Mouse (Mus musculus): ENCODE measurements around the gene Yeats2. TPM values are rescaled to one million over a fixed set of nuclear protein-coding genes. Genes with fewer than 3 reads are reported as not detected.
"Not testable (repeated sequence)": the region's sequence is repeated elsewhere in the genome, so short reads cannot be mapped to it uniquely, and the experiment has no call there.

Gene Yeats2
- 35.2 and 38.5 TPM in 2 replicates for polyA plus RNA-seq (2016; fragmentation: Nextera tagmentation; extraction: Ambion mirVana)

GRCm38 (mm10) chr16:20140772-20141531 lies at the start of gene Yeats2:
TSS of gene Yeats2 (plus strand) at chr16:20141063.
- H3K36me3 ChIP-seq = peaks cover 34% of the 10 kb centered on the region
- no peaks in the 10 kb centered on the region for H3K27me3 ChIP-seq (ENCODE audit: low read depth, poor library complexity, severe bottlenecking)
- peak within 1 kb of the TSS; percentile 99 for H3K27ac ChIP-seq (replicated peaks)
- peak within 1 kb of the TSS; percentile 85 for H3K4me3 ChIP-seq
- H3K9me3 ChIP-seq (replicated peaks) = peaks cover 5% of the 10 kb centered on the region; the same call in 1 of the 2 replicates
- WGBS = 1% methylated on average over 92 of the region's 92 CpGs
- H3K4me1 ChIP-seq = peaks cover 16% of the 10 kb centered on the region
- DNase-seq (ENCODE audit: low spot score) = peak; percentile 85

GRCm38 (mm10) chr16:20095966-20096365 lies 44.9 kb upstream of the Yeats2 start:
- no peak overlapping the region for H3K4me3 ChIP-seq
- H3K4me1 ChIP-seq = peaks cover 11% of the 10 kb centered on the region; the same call in 1 of the 2 replicates
- H3K9me3 ChIP-seq (replicated peaks) = no peaks in the 10 kb centered on the region
- H3K36me3 ChIP-seq = peaks cover 9% of the 10 kb centered on the region; the same call in 1 of the 2 replicates
- H3K27ac ChIP-seq (replicated peaks) = no peak overlapping the region
- no peaks in the 10 kb centered on the region for H3K27me3 ChIP-seq (ENCODE audit: low read depth, poor library complexity, severe bottlenecking)
- no peak for DNase-seq (ENCODE audit: low spot score)
- 74% methylated on average over 2 of the region's 2 CpGs for WGBS

DNA sequence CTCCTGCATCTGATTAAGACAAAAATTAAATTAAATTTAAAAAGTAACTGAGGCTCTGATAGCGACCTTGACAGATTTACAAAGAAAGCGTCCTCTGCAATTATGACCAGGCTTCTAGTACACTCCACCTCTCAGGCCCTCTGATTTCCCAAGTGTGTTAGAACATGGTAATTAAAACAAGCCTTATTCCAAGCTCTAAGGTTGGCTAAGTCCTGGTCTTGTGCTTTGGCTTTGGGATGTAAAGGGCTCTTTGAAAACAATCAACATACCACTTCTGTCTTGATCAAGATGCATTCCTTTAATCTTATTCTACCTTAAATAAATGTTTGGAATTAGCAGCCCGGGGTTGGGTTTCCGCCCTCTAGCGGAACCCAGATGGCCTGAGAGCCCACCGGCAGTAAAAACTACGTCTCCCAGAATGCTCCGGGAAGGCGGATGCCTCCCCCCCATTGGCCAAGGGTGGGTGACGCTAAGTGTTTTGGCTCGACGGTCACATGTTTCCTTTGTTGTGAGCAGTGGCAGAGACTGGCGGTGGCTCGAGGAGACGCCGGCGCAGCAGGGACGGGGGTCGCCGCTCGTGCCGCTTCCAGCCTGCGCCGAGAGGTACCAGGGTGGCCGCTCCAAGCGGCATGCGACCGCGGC lies 43.7 kb upstream of the Yeats2 start, which contains the start of gene Klhl24:
Gene Klhl24, plus strand, starts transcription at position 474 of the 642 bp plus-strand sequence.
- Histone ChIP-seq H3K9me3 (replicated peaks) (no peaks in the 10 kb centered on the region), H3K36me3 (peaks cover 12% of the 10 kb centered on the region), H3K4me1 (peaks cover 9% of the 10 kb centered on the region; the same call in 1 of the 2 replicates), H3K4me3 (peak within 1 kb of the TSS; percentile 95), H3K27ac (replicated peaks) (peak within 1 kb of the TSS; percentile 98), H3K27me3 (ENCODE audit: low read depth, poor library complexity, severe bottlenecking) (no peaks in the 10 kb centered on the region)
- 2% methylated on average over 29 of the region's 29 CpGs for WGBS
- DNase-seq (ENCODE audit: low spot score) = peak; percentile 93

DNA sequence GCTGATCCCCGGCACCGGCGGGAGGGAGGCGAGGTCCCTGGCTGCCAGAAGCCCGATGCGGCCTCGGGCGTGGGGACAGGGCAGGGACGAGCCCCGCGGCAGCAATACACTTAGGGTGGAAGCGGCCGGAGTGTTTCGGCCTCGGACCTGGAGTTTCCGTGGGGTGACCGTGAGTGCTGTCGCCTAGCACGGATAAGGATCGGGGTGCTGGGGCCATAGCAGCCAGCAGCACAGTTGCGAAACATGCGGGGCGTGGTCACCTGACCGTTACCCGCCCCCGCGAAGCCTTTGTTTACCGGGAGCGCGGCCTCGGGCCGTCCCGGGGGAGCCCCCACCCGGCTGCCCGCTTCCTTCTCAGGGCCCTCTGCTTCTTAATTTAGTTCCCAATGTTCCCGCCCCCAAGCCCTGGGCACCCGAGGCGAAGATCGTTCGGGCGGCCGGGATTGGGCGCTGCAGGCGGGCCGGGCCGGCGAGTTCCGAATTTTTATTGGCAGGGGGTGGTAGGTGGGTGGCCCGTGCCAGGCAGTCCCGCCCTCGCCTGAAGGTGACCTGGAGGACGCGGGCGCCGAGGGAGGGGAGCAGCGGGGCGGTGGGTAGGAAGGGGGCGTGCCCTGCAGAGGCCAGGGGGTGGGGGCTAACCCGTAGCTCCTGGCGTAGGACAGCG lies 43.0 kb upstream of the Yeats2 start:
- under 1% methylated on average over 61 of the region's 61 CpGs for WGBS
- Histone ChIP-seq H3K4me1 (peaks cover 9% of the 10 kb centered on the region; the same call in 1 of the 2 replicates), H3K27ac (replicated peaks) (peak overlapping the region; percentile 98), H3K4me3 (peak overlapping the region; percentile 95), H3K9me3 (replicated peaks) (0 out of 2 replicates have a peak, but pooled peaks cover 4% of the 10 kb centered on the region), H3K36me3 (peaks cover 18% of the 10 kb centered on the region), H3K27me3 (ENCODE audit: low read depth, poor library complexity, severe bottlenecking) (no peaks in the 10 kb centered on the region)
- DNase-seq (ENCODE audit: low spot score) = peak; percentile 94

GRCm38 (mm10) chr16:20098375-20098727 lies 42.5 kb upstream of the Yeats2 start:
- H3K9me3 ChIP-seq (replicated peaks) = peaks cover 8% of the 10 kb centered on the region
- no peaks in the 10 kb centered on the region for H3K27me3 ChIP-seq (ENCODE audit: low read depth, poor library complexity, severe bottlenecking)
- peaks cover 9% of the 10 kb centered on the region; the same call in 1 of the 2 replicates for H3K4me1 ChIP-seq
- DNase-seq (ENCODE audit: low spot score) = no peak
- peak overlapping the region; percentile 95 for H3K4me3 ChIP-seq
- H3K36me3 ChIP-seq = peaks cover 23% of the 10 kb centered on the region
- 10% methylated on average over 4 of the region's 4 CpGs for WGBS
- H3K27ac ChIP-seq (replicated peaks) = peak overlapping the region; percentile 98

- no peaks in the 10 kb centered on the region for H3K27me3 ChIP-seq (ENCODE audit: low read depth, poor library complexity, severe bottlenecking)
- no peak overlapping the region for H3K27ac ChIP-seq (replicated peaks)
- H3K4me3 ChIP-seq = peak overlapping the region; percentile 95
- H3K9me3 ChIP-seq (replicated peaks) = peaks cover 15% of the 10 kb centered on the region
- peaks cover 9% of the 10 kb centered on the region; the same call in 1 of the 2 replicates for H3K4me1 ChIP-seq
- WGBS = 92% methylated on average over 6 of the region's 6 CpGs
- no peak for DNase-seq (ENCODE audit: low spot score)
- peaks cover 30% of the 10 kb centered on the region for H3K36me3 ChIP-seq
Measured at GRCm38 (mm10) chr16:20098866-20099629, 41.8 kb upstream of the Yeats2 start.

DNA sequence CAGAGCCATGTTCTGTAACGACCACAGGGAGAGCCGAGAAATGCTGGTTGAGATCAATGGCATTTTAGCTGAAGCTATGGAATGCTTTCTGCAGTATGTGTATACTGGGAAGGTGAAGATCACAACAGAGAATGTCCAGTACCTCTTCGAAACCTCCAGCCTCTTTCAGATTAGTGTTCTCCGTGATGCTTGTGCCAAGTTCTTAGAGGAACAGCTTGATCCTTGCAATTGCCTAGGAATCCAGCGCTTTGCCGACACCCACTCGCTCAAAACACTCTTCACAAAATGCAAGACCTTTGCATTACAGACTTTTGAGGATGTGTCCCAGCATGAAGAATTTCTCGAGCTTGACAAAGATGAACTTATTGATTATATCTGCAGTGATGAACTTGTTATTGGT lies 33.9 kb upstream of the Yeats2 start:
- Histone ChIP-seq H3K36me3 (peaks cover 98% of the 10 kb centered on the region), H3K27me3 (ENCODE audit: low read depth, poor library complexity, severe bottlenecking) (no peaks in the 10 kb centered on the region), H3K27ac (replicated peaks) (no peak overlapping the region), H3K4me3 (no peak overlapping the region), H3K4me1 (no peaks in the 10 kb centered on the region), H3K9me3 (replicated peaks) (peaks cover 27% of the 10 kb centered on the region)
- WGBS = 96% methylated on average over 8 of the region's 8 CpGs
- no peak for DNase-seq (ENCODE audit: low spot score)

DNA sequence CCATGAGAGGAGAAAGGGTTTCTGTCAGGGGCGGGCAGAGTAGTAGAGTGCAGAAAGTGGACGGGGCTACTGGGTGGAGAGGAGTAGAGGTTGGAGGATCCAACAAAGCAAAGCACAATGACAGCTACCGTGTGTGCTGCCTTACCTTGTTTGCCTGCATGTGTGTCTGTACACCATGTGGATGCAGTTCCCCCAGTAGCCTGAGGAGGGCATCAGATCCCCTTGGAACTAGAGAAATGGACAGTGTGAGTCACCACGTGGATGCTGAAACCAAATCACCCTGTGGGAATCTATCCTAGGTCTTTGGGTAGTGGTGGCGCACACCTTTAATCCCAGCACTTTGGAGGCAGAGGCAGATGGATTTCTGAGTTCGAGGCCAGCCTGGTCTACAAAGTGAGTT lies 31.9 kb upstream of the Yeats2 start:
- H3K27me3 ChIP-seq (ENCODE audit: low read depth, poor library complexity, severe bottlenecking) = no peaks in the 10 kb centered on the region; the same call in 1 of the 2 replicates
- H3K4me1 ChIP-seq = no peaks in the 10 kb centered on the region
- peaks cover 96% of the 10 kb centered on the region for H3K36me3 ChIP-seq
- WGBS = 92% methylated on average over 6 of the region's 6 CpGs
- no peak overlapping the region for H3K4me3 ChIP-seq
- no peak overlapping the region for H3K27ac ChIP-seq (replicated peaks)
- no peak for DNase-seq (ENCODE audit: low spot score)
- peaks cover 13% of the 10 kb centered on the region for H3K9me3 ChIP-seq (replicated peaks)

GRCm38 (mm10) chr16:20112649-20113048 lies 28.2 kb upstream of the Yeats2 start:
- H3K4me1 ChIP-seq = peaks cover 7% of the 10 kb centered on the region
- DNase-seq (ENCODE audit: low spot score) = no peak
- no peak overlapping the region for H3K27ac ChIP-seq (replicated peaks)
- H3K27me3 ChIP-seq (ENCODE audit: low read depth, poor library complexity, severe bottlenecking) = peaks cover 20% of the 10 kb centered on the region
- peaks cover 9% of the 10 kb centered on the region; the same call in 1 of the 2 replicates for H3K9me3 ChIP-seq (replicated peaks)
- no peak overlapping the region for H3K4me3 ChIP-seq
- peaks cover 72% of the 10 kb centered on the region for H3K36me3 ChIP-seq
- WGBS = 88% methylated on average over 2 of the region's 2 CpGs

GRCm38 (mm10) chr16:20116069-20116468 lies 24.8 kb upstream of the Yeats2 start:
- DNase-seq (ENCODE audit: low spot score) = no peak
- H3K4me3 ChIP-seq = no peak overlapping the region
- peaks cover 44% of the 10 kb centered on the region for H3K27me3 ChIP-seq (ENCODE audit: low read depth, poor library complexity, severe bottlenecking)
- peaks cover 26% of the 10 kb centered on the region for H3K4me1 ChIP-seq
- H3K36me3 ChIP-seq = peaks cover 64% of the 10 kb centered on the region
- H3K27ac ChIP-seq (replicated peaks) = no peak overlapping the region
- H3K9me3 ChIP-seq (replicated peaks) = no peaks in the 10 kb centered on the region
- 79% methylated on average over 4 of the region's 4 CpGs for WGBS

GRCm38 (mm10) chr16:20126319-20126883 lies 14.5 kb upstream of the Yeats2 start:
- not testable (repeated sequence) for H3K4me1 ChIP-seq; H3K27me3 ChIP-seq (ENCODE audit: low read depth, poor library complexity, severe bottlenecking); DNase-seq (ENCODE audit: low spot score); H3K9me3 ChIP-seq (replicated peaks); H3K4me3 ChIP-seq; H3K27ac ChIP-seq (replicated peaks)
- 88% methylated on average over 10 of the region's 10 CpGs for WGBS
- H3K36me3 ChIP-seq = peaks cover 51% of the 10 kb centered on the region

DNA sequence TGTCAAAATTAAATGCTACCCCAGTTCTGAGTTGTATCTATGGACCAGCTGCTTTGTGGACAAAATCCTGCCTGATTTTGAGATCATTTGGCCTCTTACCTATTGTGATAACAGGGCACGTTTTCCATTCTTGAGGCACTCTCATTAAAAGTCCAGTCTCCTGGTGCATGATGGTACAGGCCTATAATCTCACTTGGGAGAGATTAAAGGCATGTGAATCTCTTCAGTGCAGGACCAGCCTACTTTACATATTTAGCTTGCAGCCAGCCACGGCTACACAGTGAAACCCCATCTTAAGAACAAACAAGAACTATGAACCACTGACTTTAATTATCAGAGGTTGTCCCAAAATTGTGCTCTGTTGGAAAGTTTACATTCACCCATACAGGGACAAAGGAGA lies 10.5 kb upstream of the Yeats2 start:
- H3K36me3 ChIP-seq = peaks cover 15% of the 10 kb centered on the region
- no peak overlapping the region for H3K27ac ChIP-seq (replicated peaks)
- no peak overlapping the region for H3K4me3 ChIP-seq
- no peaks in the 10 kb centered on the region for H3K9me3 ChIP-seq (replicated peaks)
- H3K4me1 ChIP-seq = peaks cover 8% of the 10 kb centered on the region
- no peaks in the 10 kb centered on the region for H3K27me3 ChIP-seq (ENCODE audit: low read depth, poor library complexity, severe bottlenecking)
- no peak for DNase-seq (ENCODE audit: low spot score)
- WGBS = 59% methylated on average over 2 of the region's 2 CpGs
